Mouse (Mus musculus) megakaryocyte, adult 5-6 weeks (primary cell): Measurements from ENCODE around the gene Smim23. TPM values are rescaled to one million over a fixed set of nuclear protein-coding genes. Genes with fewer than 3 reads are reported as not detected.

Source experiments
- ATAC-seq: 2 replicates; pipeline ENCODE4 v1.8.0; 2016; ENCODE audit warnings: mild to moderate bottlenecking, inconsistent platforms; ENCODE audit not compliant: poor library complexity, severe bottlenecking
- total RNA-seq, 2 experiments: library from RNA; stranded (forward) in 1 of 2; stranded (reverse) in 1 of 2; fragments of 153-499, 151-499 nt in 1 of 2; fragments of 221-1000, 200-1000 nt in 1 of 2; gene quantifications; 2 replicates each; pipeline versions ENCODE4 v1.2.3 to v1.2.4; 2015 to 2017

Gene Smim23
- total RNA-seq (2015) = not detected in 2 replicates
- total RNA-seq (2017) = not detected in 2 replicates

DNA sequence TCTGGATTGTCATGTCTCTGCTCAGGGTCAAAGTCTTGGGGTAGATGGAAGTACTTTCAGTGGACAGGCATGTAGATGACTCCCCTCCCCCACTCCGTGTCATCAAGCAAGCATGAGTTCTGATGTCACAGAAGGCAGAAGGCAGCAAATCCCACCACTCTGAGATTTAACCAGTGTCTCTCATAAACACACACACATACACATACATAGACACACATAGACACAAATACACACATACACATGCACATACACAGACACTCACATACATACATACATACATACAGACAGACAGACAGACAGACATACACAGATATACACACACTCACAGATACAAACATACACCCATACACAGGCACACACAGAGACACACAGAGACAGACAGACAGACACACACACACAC is at the start of gene Smim23:
TSS of gene Smim23 (minus strand) at position 101 of the 400 bp plus-strand sequence.
- ATAC-seq = no peak

DNA sequence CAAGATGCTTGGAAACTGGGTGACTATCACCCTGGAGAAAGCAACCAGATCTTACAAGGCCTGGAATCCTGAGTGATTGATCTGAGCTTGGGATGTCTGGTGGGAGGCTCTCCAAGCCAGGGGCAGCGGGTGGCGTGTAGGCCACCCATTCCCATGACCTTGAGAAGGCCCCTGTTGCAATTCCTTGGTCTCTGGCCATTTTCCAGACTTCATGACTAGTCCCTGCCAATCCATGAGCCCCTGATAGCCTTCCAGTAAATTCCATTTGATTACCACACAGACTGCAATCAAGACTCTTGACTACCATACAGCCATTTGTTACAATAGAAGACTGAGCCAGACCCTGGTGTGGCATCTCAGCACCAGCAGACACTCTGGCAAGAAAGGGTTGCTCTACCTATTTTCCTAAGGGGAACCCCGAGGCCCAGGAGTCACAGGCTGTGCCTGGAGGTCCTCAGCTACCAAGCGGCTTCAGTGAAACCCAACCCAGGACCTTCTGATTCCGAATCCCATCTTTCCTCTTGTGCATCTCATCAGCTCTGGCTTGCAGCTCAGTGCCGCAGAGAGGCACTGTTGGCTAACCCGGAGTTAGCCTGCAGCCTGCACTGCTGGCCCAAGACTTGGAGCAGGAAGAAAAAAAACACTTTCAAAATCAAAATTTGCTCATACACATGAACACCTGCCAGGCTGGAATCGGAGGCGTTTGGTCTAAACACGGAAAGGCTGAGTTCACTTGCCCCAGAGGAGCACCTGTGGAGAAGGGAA is 44.4 kb upstream of the Smim23 start:
- no peak for ATAC-seq

DNA sequence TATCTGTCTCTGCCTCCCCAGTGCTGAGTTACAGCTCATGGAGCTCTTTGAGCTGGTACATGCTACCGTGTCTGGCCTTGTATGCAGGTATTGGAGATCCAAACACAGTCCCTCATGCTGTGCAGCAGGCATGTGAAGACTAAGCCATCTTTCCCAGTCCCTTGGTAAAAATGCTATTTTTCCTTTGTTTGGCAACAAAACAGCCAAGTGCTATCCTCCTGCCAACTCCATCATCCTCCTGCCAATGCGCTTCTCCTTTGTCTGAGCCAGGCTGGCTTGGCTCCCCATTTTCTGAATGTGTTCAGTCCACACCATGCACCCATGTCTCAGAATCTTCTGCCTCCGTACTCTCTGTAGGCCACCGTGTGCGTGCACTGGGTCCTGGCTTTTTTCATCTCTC is 40.2 kb upstream of the Smim23 start:
- no peak for ATAC-seq

DNA sequence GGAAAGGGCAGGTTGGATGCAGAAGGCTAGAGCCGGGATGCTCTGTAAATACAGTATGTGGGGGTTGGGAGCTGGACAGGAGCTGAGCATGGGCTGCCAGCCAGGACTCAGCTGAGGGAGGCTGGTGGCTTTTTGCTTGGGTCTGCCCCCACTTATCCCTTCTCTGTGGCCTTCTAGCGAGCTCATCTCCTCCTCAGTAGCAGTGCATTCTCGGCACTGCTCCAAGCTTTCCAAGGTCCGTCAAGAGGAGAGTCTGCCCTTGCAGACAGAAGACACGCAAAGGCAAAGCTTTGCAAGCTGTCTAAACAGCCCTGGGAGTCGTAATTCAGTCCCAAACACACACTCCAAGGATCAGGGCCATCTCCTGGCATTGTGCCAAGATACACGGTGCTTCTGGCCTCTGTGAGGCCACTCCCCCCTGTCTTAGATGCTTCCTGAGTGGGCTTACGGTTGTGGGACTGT is 33.0 kb upstream of the Smim23 start:
- ATAC-seq = no peak

DNA sequence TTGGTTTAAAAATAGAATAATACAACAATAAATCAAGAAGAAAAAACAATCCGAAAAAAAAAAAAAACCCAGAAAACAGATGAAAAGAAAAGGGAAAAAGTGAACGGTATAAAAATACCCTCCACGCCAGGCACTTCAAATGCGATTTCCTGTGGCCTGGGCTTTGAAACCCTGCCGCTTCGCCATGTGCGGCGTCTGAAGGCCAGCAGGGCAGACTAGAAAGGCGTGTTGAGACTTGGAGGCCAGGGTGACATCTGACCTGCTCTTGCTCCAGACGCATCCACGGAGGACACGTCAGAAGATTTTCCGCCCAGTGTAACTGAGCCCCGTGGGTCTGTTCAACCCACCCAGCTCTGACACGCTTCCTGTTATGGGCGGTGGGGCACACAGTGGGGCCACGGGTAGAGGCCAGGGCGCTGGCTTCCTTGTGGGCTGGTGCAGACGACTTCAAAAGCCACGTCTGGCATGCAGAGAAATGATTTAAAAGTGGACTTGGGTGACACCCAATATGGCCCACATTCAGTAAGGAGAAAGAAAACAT is 22.3 kb upstream of the Smim23 start:
- ATAC-seq = no peak

DNA sequence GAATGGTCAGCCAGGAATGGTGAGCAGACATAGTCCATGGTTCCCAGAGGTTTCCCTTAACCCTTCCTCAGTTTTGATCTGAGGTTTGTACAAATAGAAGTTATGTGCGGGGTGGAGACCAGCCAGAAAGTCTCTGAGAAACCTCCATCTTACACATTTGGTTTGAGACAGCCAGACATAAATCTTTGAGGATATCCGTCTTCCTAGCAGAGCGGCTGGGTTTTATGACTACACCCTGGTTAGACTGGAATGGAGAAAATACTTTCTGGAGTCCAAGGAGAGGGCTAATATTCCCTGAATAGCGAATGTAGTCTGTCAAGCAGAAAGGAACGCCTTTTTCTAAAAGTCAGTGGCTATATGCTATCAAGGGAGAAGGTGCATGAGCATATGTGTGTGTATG is 16.8 kb upstream of the Smim23 start:
- ATAC-seq = no peak

DNA sequence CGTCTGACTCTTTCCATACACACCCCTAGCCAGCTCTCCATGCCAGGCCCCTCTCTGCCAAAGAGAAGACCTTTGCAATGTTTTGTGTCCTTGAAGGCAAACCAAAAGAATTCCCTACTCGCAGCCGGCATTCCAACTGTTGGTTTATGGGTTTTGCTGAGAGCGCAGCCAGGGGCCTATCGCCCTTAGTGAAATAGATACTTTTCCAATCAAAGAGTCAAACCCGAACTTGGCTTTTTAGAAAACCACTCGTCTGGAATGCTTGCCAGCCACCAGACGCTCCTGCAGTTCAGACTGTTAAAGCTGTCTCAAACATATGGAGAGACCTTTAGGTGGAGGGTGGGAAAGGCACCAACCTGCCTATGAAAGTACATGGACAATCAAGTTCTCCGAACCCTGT is 15.9 kb upstream of the Smim23 start:
- no peak for ATAC-seq

DNA sequence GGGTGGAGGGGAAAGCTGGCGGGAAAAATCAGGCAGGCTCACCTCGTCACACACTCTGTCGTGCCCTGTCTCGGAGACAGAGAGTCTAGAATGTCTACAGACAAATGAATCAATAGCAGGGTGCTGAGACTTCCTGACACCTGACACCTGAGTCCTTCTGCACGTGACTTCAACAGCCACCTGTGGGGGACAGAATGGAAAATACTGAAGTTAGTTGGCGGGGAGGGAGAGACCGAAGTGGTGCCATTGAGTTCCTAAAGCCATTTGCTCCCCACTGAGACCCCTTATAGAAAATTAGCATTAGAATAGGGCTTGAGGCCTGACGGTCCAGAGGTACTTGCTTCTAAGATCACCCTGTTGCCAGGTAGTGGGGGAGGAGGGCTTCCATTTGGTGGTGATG is 10.6 kb upstream of the Smim23 start:
- ATAC-seq = no peak

DNA sequence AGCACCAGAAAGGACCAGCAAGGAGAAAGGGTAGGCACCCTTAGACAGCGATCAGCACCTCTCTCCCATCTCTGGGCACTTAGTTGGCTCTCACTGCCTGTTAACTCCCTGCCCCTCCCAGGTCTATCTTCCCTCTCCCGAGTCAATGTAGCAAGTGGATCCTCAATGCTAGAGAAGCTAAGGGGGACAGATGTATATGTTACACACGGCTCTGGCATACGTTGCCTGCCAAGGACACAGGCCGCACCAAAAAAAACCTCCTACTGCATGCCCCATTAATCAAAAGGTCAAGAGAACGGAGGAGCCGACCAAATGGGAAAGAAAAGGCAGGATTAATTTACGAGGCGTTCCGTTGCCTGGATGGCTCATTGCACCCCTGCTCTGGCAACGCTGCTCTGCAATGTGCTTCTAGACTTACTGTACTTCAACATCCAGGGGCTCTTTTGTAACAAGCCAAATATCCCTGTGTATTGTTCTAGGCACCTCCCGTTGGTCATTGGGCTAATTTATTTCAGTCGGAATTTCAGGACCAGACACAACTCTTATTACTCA is 10.0 kb upstream of the Smim23 start:
- ATAC-seq = no peak

DNA sequence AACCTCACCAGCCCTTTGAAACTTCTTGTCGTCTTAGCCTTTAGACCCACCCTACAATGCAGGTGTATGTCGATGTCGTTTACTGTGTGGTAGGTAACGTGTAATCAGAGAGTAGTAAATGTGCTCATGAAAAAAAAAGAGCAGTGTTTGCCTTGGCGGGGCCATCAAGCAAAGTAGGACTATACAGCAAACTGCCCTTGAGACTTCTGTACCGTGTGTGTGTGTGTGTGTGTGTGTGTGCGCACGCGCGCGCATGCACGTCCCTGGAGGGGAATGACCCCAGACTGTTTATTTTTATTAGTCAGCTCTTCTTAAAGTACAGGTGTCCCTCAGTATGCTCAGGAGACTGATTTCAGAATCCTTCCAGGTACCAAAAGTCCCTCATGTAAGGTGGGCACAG is 6.8 kb downstream of the Smim23 start:
- ATAC-seq = no peak

DNA sequence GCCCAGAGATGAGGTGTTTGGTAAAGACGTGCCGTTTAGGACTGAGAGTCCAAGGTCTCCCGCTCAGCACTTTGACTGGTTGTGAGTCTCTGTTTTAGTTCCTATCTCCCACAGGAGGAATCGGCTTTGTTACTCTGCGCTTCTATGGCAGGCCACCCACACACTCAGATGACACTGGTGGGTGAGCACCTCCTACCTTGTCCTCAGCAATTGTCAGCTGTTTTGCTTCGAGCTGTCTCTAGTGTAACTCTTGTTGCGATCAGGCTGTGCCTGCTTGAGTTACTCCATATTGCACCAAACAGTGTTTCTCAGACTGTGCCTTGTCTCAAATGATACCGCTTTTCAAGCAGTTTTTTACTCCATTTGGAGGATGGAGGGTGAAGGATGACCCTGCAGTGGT is 10.1 kb downstream of the Smim23 start:
- ATAC-seq = no peak

DNA sequence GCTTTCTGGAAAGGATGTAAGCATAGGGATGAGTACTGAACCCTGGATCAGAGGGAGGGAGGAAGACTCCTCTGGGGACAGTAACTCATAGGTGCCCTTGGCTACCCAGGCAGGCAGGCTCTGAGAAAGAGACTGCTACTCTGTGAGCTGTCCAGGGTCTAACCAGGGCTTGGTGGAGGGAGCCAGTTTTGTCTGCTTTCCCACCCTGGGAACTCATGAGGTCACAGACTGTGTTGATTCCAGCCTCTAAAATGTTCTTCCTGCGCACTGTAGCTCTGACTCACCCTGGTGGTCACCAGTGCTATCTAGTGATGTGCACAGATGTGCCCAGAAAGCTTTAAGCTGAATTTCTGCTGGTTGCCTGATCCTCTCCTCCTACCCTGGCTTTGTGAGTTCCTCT is 15.3 kb downstream of the Smim23 start:
- no peak for ATAC-seq

DNA sequence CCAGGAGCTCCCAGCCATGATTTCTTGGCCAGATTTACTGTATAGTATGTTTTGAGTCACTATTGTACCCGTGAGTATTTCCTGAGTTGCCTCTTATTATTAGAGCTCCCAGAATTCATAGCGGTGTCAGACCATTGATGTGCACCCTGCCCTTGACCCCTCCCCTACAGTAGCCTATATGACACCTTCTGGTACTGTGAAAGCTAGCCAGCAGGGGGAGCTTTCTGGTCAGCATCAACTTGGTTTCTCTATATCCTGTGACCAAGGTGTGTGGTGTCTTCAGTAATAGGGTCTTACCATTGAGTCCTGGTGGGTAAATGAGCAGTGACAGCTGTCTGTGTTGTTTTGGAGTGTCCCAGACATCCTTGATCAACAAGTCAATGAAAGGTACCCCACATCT is 18.4 kb downstream of the Smim23 start:
- no peak for ATAC-seq

DNA sequence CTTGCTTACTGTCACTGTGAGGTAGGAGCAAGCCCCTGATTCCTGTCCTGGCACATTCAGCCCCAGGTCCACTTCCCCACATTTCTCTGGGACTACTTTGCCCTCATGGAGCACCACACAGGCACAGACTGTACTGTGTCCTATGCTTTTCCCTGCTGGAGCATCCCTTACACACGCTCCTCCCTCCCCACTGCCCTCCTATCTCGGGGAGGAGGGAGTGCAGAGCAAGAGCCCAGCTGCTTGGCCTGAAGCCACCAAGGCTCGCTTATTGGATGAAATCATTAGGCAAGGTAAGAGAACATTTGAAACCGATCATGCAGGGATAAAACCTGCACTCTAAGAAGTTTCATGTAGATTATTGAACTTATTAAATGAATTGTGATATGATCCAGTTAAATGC is 20.7 kb downstream of the Smim23 start:
- ATAC-seq = no peak

DNA sequence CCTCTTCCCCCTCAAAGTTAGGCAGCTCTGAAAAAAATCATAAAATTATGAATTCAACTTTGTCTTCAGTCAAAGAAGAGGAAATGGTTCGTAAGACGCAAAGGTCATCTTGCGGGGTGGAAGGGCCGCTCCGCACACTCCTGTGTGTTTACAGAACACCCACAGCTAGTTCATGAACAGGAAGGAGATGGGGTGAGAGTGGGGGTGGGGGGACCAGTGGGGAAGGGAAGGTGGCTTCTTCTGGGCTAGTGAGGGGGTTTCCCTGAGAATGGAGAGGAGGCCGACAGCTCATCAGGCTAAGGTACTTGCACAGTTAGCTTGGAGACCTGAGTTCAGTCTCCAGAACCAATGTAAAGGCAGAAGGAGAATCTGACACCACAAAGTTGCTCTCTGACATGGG is 22.7 kb downstream of the Smim23 start:
- ATAC-seq = no peak

DNA sequence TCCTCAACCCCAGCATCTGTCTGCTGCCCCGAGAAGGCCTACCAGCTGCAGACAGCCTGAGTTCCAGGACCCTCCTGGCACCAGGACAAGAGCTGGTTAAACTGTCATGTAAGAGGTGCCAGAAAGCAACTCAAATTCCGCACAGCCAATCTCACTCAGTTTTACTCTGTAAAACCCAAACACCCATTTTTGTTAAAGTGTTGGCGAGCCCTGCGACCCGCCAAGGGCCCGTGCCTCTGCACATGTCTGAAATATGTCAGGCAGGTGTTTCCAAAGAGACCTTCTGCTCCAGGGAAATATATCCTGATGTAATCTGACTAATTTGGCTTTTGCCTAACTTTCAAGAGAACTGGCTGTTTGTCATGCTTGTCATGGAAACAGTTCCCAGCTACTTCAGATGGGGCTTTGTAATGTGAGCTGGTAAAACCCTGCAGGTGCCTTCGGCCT is 23.5 kb downstream of the Smim23 start:
- ATAC-seq = no peak

DNA sequence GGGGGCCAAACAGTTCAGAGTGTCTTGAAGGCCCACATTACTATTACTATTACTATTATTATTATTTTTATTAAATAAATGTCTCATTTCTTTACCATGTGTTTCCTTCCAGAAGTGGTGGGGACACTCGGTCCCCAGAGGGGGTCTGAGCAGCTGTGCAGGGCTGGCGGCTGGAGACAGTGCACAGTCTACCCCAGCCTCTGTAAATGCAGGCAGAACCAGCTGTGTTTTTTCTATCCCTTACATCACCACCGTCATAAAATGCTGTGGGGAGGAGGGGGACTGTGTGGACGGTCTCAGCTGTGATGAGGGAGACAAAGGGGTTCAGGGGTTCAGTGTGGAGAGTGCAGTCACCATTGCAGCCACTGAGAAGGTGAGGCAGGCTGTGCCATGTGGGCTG is 26.0 kb downstream of the Smim23 start:
- ATAC-seq = no peak

DNA sequence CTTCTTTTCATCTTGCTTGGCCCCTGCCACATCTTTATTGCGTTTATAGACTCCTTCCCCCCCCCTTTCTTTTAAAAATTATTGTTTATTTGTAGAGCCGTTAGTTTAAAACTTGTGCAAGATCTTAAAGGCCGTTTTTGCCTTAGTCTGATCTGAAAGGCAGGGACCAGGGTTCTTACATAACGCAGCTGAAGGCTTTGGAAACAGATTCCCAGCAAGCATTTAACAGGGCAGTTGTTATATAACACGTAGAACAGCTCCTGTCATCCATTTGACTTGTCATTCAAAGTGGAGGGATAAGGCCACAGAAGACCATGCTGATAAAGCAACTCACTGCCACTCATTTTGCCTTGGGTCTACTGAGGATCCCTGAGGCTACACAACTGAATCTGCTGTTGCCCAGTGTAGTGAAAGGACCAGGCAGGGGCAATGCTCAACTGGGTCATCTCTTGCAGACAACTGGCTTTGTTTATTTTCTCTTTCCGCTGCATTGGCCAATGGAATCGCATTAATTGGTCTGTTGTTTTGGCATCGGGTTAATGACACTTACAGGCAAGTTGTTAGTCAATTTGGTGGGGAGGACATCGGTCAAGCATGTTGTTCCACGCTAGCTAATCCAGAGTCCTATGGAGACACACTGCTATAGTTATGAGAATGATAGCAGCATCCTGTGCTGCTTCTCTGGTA is 29.5 kb downstream of the Smim23 start:
- no peak for ATAC-seq

DNA sequence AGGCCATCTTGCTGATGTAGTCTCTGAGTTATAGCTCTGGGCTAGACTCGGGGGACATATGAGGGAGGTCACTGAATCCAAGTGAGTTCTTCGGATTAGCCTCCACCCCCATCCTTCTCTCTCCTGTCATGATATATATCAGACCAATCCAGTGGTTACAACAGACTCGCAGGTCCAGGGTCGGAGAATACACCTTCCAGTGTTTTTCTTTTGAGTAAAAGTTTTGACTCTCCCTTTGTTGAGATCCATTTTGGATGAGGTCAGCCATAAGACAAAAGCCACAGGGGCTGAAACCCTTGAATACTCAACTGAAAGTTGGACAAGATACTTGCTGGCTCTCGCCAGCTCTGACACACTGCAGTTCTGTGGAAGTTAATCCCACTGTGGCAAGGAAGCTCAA is 38.2 kb downstream of the Smim23 start:
- no peak for ATAC-seq

DNA sequence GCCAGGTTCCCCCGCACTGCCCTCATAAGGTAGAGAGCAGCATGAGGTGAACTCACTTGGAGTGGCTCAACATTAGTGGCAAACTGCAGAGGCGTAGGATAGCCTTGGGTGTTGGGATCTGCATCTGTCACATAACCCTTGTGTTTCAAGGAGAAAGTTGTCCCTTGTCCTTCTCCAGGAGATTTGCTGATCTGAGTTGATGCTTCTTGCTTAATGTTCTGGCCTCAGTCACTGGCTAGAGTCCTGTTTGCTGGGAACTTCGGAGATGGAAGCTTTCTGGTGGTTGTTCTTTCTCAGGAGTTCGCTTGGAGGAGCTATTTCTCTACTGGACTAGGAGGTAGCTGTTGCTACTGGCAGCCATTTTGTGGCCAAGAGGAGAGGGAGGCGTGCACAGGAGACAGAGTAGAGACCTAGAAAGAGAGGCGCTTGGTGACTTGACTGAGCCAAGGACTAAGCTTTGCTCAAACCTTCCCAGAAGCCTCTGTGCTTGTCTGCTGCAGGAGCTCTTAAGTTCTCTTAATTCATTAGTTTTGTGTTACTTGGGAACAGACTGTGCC is 38.7 kb downstream of the Smim23 start:
- no peak for ATAC-seq

DNA sequence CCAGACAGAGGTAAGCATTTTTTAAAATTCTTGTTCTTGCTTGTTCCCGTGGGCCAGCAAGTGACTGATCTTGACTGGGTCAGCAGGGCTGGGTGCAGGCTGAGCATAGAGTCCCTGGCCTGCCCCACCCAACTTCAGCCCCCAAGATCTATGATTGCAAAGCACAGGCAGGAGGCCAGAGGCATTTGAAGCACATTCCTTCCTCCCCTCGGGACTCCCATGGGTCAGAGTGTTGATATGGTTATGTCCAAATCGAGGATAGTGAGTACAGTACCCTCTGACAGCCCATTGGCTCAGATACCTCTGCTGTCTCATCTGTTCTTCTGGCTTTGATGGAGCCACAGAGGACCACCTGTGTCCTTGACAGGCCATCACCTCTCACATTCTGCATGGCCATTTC is 41.7 kb downstream of the Smim23 start:
- ATAC-seq = no peak
